Mouse (Mus musculus) intestine, embryonic 16.5 days (tissue): ENCODE results near the gene Pnp2. TPM values are rescaled to one million over a fixed set of nuclear protein-coding genes. Genes with fewer than 3 reads are reported as not detected.
A peak's percentile ranks its signal among the peaks of the same experiment; 100 is the strongest.
"Not testable (repeated sequence)": the region's sequence is repeated elsewhere in the genome, so short reads cannot be mapped to it uniquely, and the experiment has no call there.

Experiments
- ATAC-seq: fragments of 200-750 bp; cut with Nextera tagmentation; 2 replicates; pipeline ENCODE4 v1.8.0; 2017; ENCODE audit warnings: moderate TSS enrichment, moderate library complexity
- H3K27ac ChIP-seq: fragments of 300-500 bp; sonication (generic); 2 replicates; pipeline ENCODE4 v1.5.1; 2014; ENCODE audit warnings: mild to moderate bottlenecking, low read length
- H3K27me3 ChIP-seq: fragments of 300-500 bp; sonication (generic); replicated peaks from 2 replicates; pipeline ENCODE4 v1.6.1; 2014; ENCODE audit warnings: low read length, control low read depth, mixed read lengths; ENCODE audit not compliant: control insufficient read depth, insufficient read depth
- H3K36me3 ChIP-seq: fragments of 300-500 bp; sonication (generic); 2 replicates; pipeline ENCODE4 v1.6.1; 2014; ENCODE audit warnings: low read length, control low read depth; ENCODE audit not compliant: control insufficient read depth, insufficient read depth
- H3K4me1 ChIP-seq: fragments of 300-500 bp; sonication (generic); 2 replicates; pipeline ENCODE4 v1.6.1; 2014; ENCODE audit warnings: low read length, control low read depth, mixed read lengths; ENCODE audit not compliant: control insufficient read depth, insufficient read depth
- H3K4me2 ChIP-seq: fragments of 300-500 bp; sonication (generic); 2 replicates; pipeline ENCODE4 v1.6.1; 2014; ENCODE audit warnings: low read depth, low read length, control low read depth
- H3K4me3 ChIP-seq: fragments of 300-500 bp; sonication (generic); 2 replicates; pipeline ENCODE4 v1.5.1; 2014; ENCODE audit warnings: mild to moderate bottlenecking, low read length
- H3K9ac ChIP-seq: fragments of 300-500 bp; sonication (generic); 2 replicates; pipeline ENCODE4 v1.6.1; 2014; ENCODE audit warnings: low read depth, low read length
- H3K9me3 ChIP-seq: fragments of 300-500 bp; sonication (generic); 2 replicates; pipeline ENCODE4 v1.6.1; 2016; ENCODE audit warnings: low read length, control low read depth; ENCODE audit not compliant: control insufficient read depth
- WGBS: fragments of 180-500 bp; shearing (Covaris S2); extraction: QIAGEN DNeasy Blood & Tissue Kit; methylation state at CpG from one replicate; pipeline ENCODE4 v1.1.7; 2014; 5-methylcytosine and 5-hydroxymethylcytosine counted together
- polyA plus RNA-seq: library from polyadenylated mRNA; unstranded; fragments of >200 nt; fragmentation: Nextera tagmentation; extraction: Ambion mirVana; gene quantifications from 2 replicates; pipeline ENCODE4 v1.2.1, GENCODE M21; 2015

Gene Pnp2
- polyA plus RNA-seq, 1 experiment from 2014 or later = 3.7 TPM

GRCm38 (mm10) chr14:50930754-50931492 lies 24.9 kb upstream of the Pnp2 start, which contains the start of the genes Pip4p1 and Pnp:
TSS of gene Pip4p1 (minus strand) at chr14:50930856.
TSS of gene Pnp (plus strand) at chr14:50931082.
- Histone ChIP-seq H3K9ac (peak within 1 kb of the TSS; percentile 96), H3K27me3 (no peaks in the 10 kb centered on the region), H3K27ac (peak within 1 kb of the TSS; percentile 95), H3K4me1 (peaks cover 24% of the 10 kb centered on the region), H3K4me2 (peak within 1 kb of the TSS; percentile 78), H3K9me3 (no peaks in the 10 kb centered on the region), H3K36me3 (peaks cover 17% of the 10 kb centered on the region), H3K4me3 (peak within 1 kb of the TSS; percentile 97)
- WGBS = under 1% methylated on average over 68 of the region's 68 CpGs
- ATAC-seq = peak; percentile 99

GRCm38 (mm10) chr14:50931493-50932020 lies 24.2 kb upstream of the Pnp2 start:
- Histone ChIP-seq H3K27me3 (no peaks in the 10 kb centered on the region), H3K4me1 (peaks cover 21% of the 10 kb centered on the region; the same call in 1 of the 2 replicates), H3K9me3 (no peaks in the 10 kb centered on the region), H3K9ac (peak overlapping the region; percentile 96), H3K36me3 (peaks cover 14% of the 10 kb centered on the region), H3K4me2 (peak overlapping the region; percentile 64), H3K4me3 (peak overlapping the region; percentile 97), H3K27ac (peak overlapping the region; percentile 94)
- no peak for ATAC-seq
- WGBS = 11% methylated on average over 12 of the region's 12 CpGs

GRCm38 (mm10) chr14:50936649-50937048 lies 19.1 kb upstream of the Pnp2 start:
- WGBS = 52% methylated on average over 1 of the region's 1 CpGs
- Histone ChIP-seq H3K27ac (no peak overlapping the region), H3K9ac (no peak overlapping the region), H3K27me3 (no peaks in the 10 kb centered on the region), H3K36me3 (no peaks in the 10 kb centered on the region), H3K4me3 (no peak overlapping the region), H3K4me1 (peaks cover 6% of the 10 kb centered on the region; the same call in 1 of the 2 replicates), H3K4me2 (no peak overlapping the region), H3K9me3 (no peaks in the 10 kb centered on the region)
- ATAC-seq = no peak

- 93% methylated on average over 3 of the region's 3 CpGs for WGBS
- Histone ChIP-seq H3K27me3 (no peaks in the 10 kb centered on the region), H3K4me2 (no peak overlapping the region), H3K4me3 (no peak overlapping the region), H3K9me3 (no peaks in the 10 kb centered on the region), H3K36me3 (no peaks in the 10 kb centered on the region), H3K9ac (no peak overlapping the region), H3K4me1 (no peaks in the 10 kb centered on the region), H3K27ac (no peak overlapping the region)
- ATAC-seq = no peak
These were observed 17.5 kb upstream of the Pnp2 start for GRCm38 (mm10) chr14:50938119-50938908.

GRCm38 (mm10) chr14:50938940-50939339 lies 16.9 kb upstream of the Pnp2 start:
- Histone ChIP-seq H3K27me3 (no peaks in the 10 kb centered on the region), H3K9me3 (no peaks in the 10 kb centered on the region), H3K4me1 (no peaks in the 10 kb centered on the region), H3K4me2 (no peak overlapping the region), H3K36me3 (no peaks in the 10 kb centered on the region), H3K9ac (no peak overlapping the region), H3K4me3 (no peak overlapping the region), H3K27ac (no peak overlapping the region)
- no peak for ATAC-seq
- 37% methylated on average over 2 of the region's 2 CpGs for WGBS

- Histone ChIP-seq H3K4me1 (no peaks in the 10 kb centered on the region), H3K27ac (peak within 1 kb of the TSS; percentile 94), H3K36me3 (no peaks in the 10 kb centered on the region), H3K9ac (peak within 1 kb of the TSS; percentile 71), H3K4me3 (peak within 1 kb of the TSS; percentile 59), H3K9me3 (no peaks in the 10 kb centered on the region), H3K27me3 (no peaks in the 10 kb centered on the region), H3K4me2 (peak within 1 kb of the TSS; percentile 62)
- peak; percentile 99 for ATAC-seq
- 15% methylated on average over 31 of the region's 31 CpGs for WGBS
These were observed 11.7 kb upstream of the Pnp2 start, which contains the start of gene Gm49342 for GRCm38 (mm10) chr14:50943932-50944667. TSS of gene Gm49342 (plus strand) at chr14:50944517.

- not testable (repeated sequence) for H3K9me3 ChIP-seq, H3K4me1 ChIP-seq, H3K27me3 ChIP-seq, H3K36me3 ChIP-seq
- Histone ChIP-seq H3K27ac (peak overlapping the region; percentile 94), H3K9ac (peak overlapping the region; percentile 71), H3K4me3 (peak overlapping the region; percentile 59), H3K4me2 (peak overlapping the region; percentile 62)
- ATAC-seq = peak; percentile 96
- WGBS = under 1% methylated on average over 14 of the region's 15 CpGs
These were observed 11.1 kb upstream of the Pnp2 start for GRCm38 (mm10) chr14:50944668-50945033.

- H3K4me2 ChIP-seq = peak overlapping the region; percentile 62
- not testable (repeated sequence) for ATAC-seq, H3K9me3 ChIP-seq, H3K36me3 ChIP-seq, H3K4me1 ChIP-seq, H3K27me3 ChIP-seq
- 12% methylated on average over 6 of the region's 6 CpGs for WGBS
- peak overlapping the region; percentile 59 for H3K4me3 ChIP-seq
- H3K27ac ChIP-seq = peak overlapping the region; percentile 94
- peak overlapping the region; percentile 71 for H3K9ac ChIP-seq
These were observed 10.7 kb upstream of the Pnp2 start for GRCm38 (mm10) chr14:50945081-50945480.

GRCm38 (mm10) chr14:50945526-50945925 lies 10.3 kb upstream of the Pnp2 start:
- H3K4me1 ChIP-seq, ATAC-seq, H3K27me3 ChIP-seq, H3K36me3 ChIP-seq, H3K9me3 ChIP-seq: not testable (repeated sequence)
- peak overlapping the region; percentile 71 for H3K9ac ChIP-seq
- peak overlapping the region; percentile 94 for H3K27ac ChIP-seq
- peak overlapping the region; percentile 62 for H3K4me2 ChIP-seq
- H3K4me3 ChIP-seq = peak overlapping the region; percentile 59
- 24% methylated on average over 3 of the region's 3 CpGs for WGBS
